Mouse (Mus musculus) frontal cortex, postnatal 36 days (tissue): ENCODE results near the gene Wfdc8.
A peak's percentile ranks its signal among the peaks of the same experiment; 100 is the strongest.

ENCODE experiments used
- DNase-seq, 2 experiments: peaks; one replicate each; pipeline ENCODE4 v3.0.0; 2022; ENCODE audit warnings: low spot score in 2 of 2

The Wfdc8 gene

GRCm38 (mm10) chr2:164562391-164563188, 50.8 kb downstream of the Wfdc8 start, which contains the start of gene Wfdc2:
Gene Wfdc2, plus strand, starts transcription at chr2:164562413.
- DNase-seq: no peak

- no peak for DNase-seq
Measured at GRCm38 (mm10) chr2:164560106-164560505, 53.3 kb downstream of the Wfdc8 start.

- no peak for DNase-seq
Measured at GRCm38 (mm10) chr2:164558991-164559645, 54.3 kb downstream of the Wfdc8 start.

- peak; percentile 31 to 68 for DNase-seq
Measured at GRCm38 (mm10) chr2:164558426-164558825, 55.0 kb downstream of the Wfdc8 start.

- DNase-seq: no peak
Measured at GRCm38 (mm10) chr2:164551502-164551901, 61.9 kb downstream of the Wfdc8 start.

- DNase-seq: no peak
Measured at GRCm38 (mm10) chr2:164550895-164551269, 62.5 kb downstream of the Wfdc8 start.

GRCm38 (mm10) chr2:164549963-164550894, 63.2 kb downstream of the Wfdc8 start:
- peak in 1 of 2 experiments; percentile 66 for DNase-seq

GRCm38 (mm10) chr2:164549338-164549737, 64.1 kb downstream of the Wfdc8 start:
- DNase-seq: no peak
